Mouse (Mus musculus) lung, adult 2 months (tissue): Measurements from ENCODE around the gene Tspan31.

Experiments used
- CTCF ChIP-seq: fragments of 200-500 bp; IDR thresholded peaks from 2 replicates; pipeline ENCODE4 v1.5.1; 2011; ENCODE audit warnings: mild to moderate bottlenecking, low read length, control low read depth; ENCODE audit not compliant: insufficient read depth
- POLR2A ChIP-seq: fragments of 200-500 bp; IDR thresholded peaks from 2 replicates; pipeline ENCODE4 v1.6.1; 2011; ENCODE audit warnings: low read depth, mild to moderate bottlenecking, control low read depth, low read length, borderline replicate concordance; ENCODE audit errors: extremely low read depth

GRCm38 (mm10) chr10:127055406-127055805 is 14.7 kb downstream of the Tspan31 start:
- no peak for TF ChIP-seq CTCF
- TF ChIP-seq POLR2A = no peak
